Mouse (Mus musculus) heart, postnatal 0 days (tissue): ENCODE measurements at regions not wholly inside any gene's neighbourhood (a gene's known extent, or its start where the extent isn't known, plus 50 kb on each side); places are given as distances from the start of the nearest gene placed in this dataset.
"Not testable (repeated sequence)": the region's sequence is repeated elsewhere in the genome, so short reads cannot be mapped to it uniquely, and the experiment has no call there.

Experiments
- ATAC-seq: fragments of 200-750 bp; cut with Nextera tagmentation; 2 replicates; pipeline ENCODE4 v1.8.0; 2017; ENCODE audit warnings: low read depth, moderate number of reproducible peaks, moderate library complexity; ENCODE audit not compliant: insufficient read depth
- DNase-seq: peaks from one replicate; pipeline ENCODE4 v3.0.0-alpha.2; 2016; ENCODE audit warnings: low spot score
- H3K27ac ChIP-seq: fragments of 300-500 bp; sonication (generic); 2 replicates; pipeline ENCODE4 v1.5.1; 2014; ENCODE audit warnings: low read depth, mild to moderate bottlenecking
- H3K27me3 ChIP-seq: fragments of 300-500 bp; sonication (generic); 2 replicates; pipeline ENCODE4 v1.6.1; 2014; ENCODE audit warnings: low read length, mixed read lengths; ENCODE audit not compliant: control insufficient read depth, insufficient read depth
- H3K36me3 ChIP-seq: fragments of 300-500 bp; sonication (generic); replicated peaks from 2 replicates; pipeline ENCODE4 v1.6.1; 2014; ENCODE audit warnings: low read length, mixed read lengths; ENCODE audit not compliant: control insufficient read depth, insufficient read depth
- H3K4me1 ChIP-seq: fragments of 300-500 bp; sonication (generic); 2 replicates; pipeline ENCODE4 v1.6.1; 2014; ENCODE audit warnings: antibody characterized with exemption; ENCODE audit not compliant: control insufficient read depth, insufficient read depth
- H3K4me2 ChIP-seq: fragments of 300-500 bp; sonication (generic); 2 replicates; pipeline ENCODE4 v1.6.1; 2014; ENCODE audit warnings: low read depth, mild to moderate bottlenecking, low read length, moderate library complexity
- H3K4me3 ChIP-seq: fragments of 300-500 bp; sonication (generic); 2 replicates; pipeline ENCODE4 v1.5.1; 2014; ENCODE audit warnings: low read depth, low read length
- H3K9ac ChIP-seq: fragments of 300-500 bp; sonication (generic); replicated peaks from 2 replicates; pipeline ENCODE4 v1.6.1; 2014; ENCODE audit warnings: low read depth, low read length, mixed read lengths
- H3K9me3 ChIP-seq: fragments of 300-500 bp; sonication (generic); replicated peaks from 2 replicates; pipeline ENCODE4 v1.6.1; 2016; ENCODE audit warnings: low read length; ENCODE audit not compliant: control insufficient read depth
- CTCF ChIP-seq: IDR thresholded peaks from 2 replicates; pipeline ENCODE4 v1.5.1; 2016; ENCODE audit warnings: antibody characterized with exemption, control low read depth, low read depth
- EP300 ChIP-seq: IDR thresholded peaks from 2 replicates; pipeline ENCODE4 v1.6.1; 2016; ENCODE audit warnings: antibody characterized with exemption, low read depth
- WGBS: fragments of 180-500 bp; shearing (Covaris S2); extraction: QIAGEN DNeasy Blood & Tissue Kit; methylation state at CpG from one replicate; pipeline ENCODE4 v1.1.7; 2014; 5-methylcytosine and 5-hydroxymethylcytosine counted together

- no peak overlapping the region for H3K4me2 ChIP-seq
- TF ChIP-seq CTCF (no peak), EP300 (no peak)
- ATAC-seq (no peak), DNase-seq (no peak)
- H3K27ac ChIP-seq, result no peak overlapping the region
- H3K36me3 ChIP-seq, result no peaks in the 10 kb centered on the region
- no peaks in the 10 kb centered on the region for H3K9me3 ChIP-seq
- no peaks in the 10 kb centered on the region for H3K4me1 ChIP-seq
- no peaks in the 10 kb centered on the region for H3K27me3 ChIP-seq
- 76% methylated on average over 6 of the region's 6 CpGs for WGBS
- no peak overlapping the region for H3K9ac ChIP-seq
- no peak overlapping the region for H3K4me3 ChIP-seq
Observed at GRCm38 (mm10) chr15:59721018-59721417, 295.4 kb downstream of the 4933412E24Rik start.

DNA sequence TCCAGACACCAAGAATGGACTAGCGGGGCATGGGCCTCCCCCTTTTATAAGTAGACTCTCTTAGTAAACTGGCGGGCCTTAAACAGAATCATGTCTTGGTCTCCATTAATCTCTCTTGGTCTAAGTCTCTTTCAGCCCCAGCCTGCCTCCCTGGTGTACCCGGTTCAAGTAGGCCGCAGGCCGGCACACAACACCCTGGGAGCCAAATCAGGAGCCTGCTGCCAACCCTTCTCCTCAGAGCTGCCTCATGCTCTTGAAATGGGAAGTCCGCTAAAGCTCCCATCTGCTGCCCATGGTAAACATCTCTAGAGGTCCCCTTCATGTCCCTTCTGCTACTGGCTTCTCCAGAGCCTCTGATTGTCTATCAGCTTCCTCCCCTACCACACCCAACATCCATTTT, 296.3 kb downstream of the 4933412E24Rik start:
- DNase-seq (no peak), ATAC-seq (no peak)
- Histone ChIP-seq H3K4me1 (no peaks in the 10 kb centered on the region), H3K9ac (no peak overlapping the region), H3K4me2 (no peak overlapping the region), H3K27me3 (no peaks in the 10 kb centered on the region), H3K27ac (no peak overlapping the region), H3K36me3 (no peaks in the 10 kb centered on the region), H3K9me3 (no peaks in the 10 kb centered on the region), H3K4me3 (no peak overlapping the region)
- TF ChIP-seq CTCF (no peak), EP300 (no peak)
- WGBS, result 94% methylated on average over 6 of the region's 6 CpGs

GRCm38 (mm10) chr15:59719383-59720128, 296.9 kb downstream of the 4933412E24Rik start:
- not testable (repeated sequence) for H3K36me3 ChIP-seq, H3K4me2 ChIP-seq, H3K4me3 ChIP-seq, DNase-seq, H3K27me3 ChIP-seq, H3K9me3 ChIP-seq, ATAC-seq, H3K9ac ChIP-seq, H3K4me1 ChIP-seq, H3K27ac ChIP-seq
- 54% methylated on average over 6 of the region's 6 CpGs for WGBS

DNA sequence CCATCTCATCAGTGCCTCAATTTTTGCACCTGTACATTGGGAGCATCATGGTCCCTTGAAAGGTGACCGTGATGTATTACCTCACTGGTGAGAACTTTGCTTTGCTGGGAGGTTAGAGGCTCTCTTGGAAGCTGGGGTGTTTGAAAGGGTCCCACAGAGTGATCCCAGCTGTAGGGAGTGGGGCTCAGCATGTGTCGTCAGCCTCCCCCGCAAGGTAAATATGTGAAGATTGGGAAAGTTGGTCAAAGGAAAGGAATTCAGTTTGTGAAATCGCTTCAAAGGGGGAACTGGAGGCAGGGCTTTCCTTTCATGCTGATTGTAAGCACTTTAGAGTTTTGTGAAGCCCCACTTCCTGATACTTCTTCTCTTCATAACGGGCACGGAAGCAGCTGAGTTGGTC, 299.5 kb downstream of the 4933412E24Rik start:
- Histone ChIP-seq H3K4me2 (no peak overlapping the region), H3K27me3 (no peaks in the 10 kb centered on the region), H3K9me3 (no peaks in the 10 kb centered on the region), H3K4me3 (no peak overlapping the region), H3K9ac (no peak overlapping the region), H3K27ac (no peak overlapping the region), H3K4me1 (no peaks in the 10 kb centered on the region), H3K36me3 (no peaks in the 10 kb centered on the region)
- ATAC-seq (no peak), DNase-seq (no peak)
- no peak for TF ChIP-seq EP300
- TF ChIP-seq CTCF, result no peak
- WGBS, result 60% methylated on average over 6 of the region's 6 CpGs

- Histone ChIP-seq H3K9me3 (no peaks in the 10 kb centered on the region), H3K36me3 (no peaks in the 10 kb centered on the region), H3K9ac (no peak overlapping the region), H3K27ac (no peak overlapping the region), H3K27me3 (no peaks in the 10 kb centered on the region), H3K4me2 (no peak overlapping the region), H3K4me3 (no peak overlapping the region), H3K4me1 (no peaks in the 10 kb centered on the region)
- TF ChIP-seq CTCF (no peak), EP300 (no peak)
- 81% methylated on average over 3 of the region's 3 CpGs for WGBS
- DNase-seq (no peak), ATAC-seq (no peak)
Observed at GRCm38 (mm10) chr15:59715951-59716350, 300.5 kb downstream of the 4933412E24Rik start.

DNA sequence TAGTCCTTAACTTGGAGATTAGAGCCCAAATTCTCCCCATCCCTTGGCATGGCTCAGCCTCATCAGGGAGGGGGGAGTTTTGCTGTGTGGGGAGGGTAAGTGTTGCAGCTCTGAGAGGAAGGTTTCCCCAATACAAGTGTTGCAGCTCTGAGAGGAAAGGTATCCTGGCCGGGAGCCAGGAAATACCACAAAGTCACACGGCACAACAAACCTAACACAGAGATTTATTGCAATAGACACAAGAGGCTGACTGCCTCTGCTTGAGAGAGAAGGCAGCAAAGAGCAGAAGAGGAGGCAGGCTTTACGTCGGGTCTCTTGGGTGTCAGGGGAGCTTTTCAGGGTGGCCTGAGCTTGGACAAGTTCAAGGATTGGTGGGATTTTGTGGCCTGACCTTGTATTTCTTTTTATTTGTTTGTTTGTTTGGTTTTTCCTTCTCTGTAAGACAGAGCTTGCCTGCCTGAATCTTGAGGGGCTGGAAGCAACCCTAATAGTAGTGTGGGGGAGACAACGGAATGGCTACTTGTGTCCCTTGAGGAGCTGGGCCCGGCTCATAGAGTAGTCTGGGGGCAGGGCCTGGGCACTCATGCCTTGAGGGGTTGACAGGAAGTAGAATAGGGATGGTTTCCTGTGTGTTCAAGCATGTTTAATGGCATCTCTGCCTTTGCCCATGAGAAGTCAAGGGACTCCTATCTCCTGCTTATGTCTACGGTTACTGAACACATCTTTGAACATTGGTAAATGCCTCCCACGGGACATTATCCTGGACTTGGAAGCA, 302.3 kb downstream of the 4933412E24Rik start:
- WGBS, result 55% methylated on average over 8 of the region's 8 CpGs
- H3K4me3 ChIP-seq, result no peak overlapping the region
- no peak overlapping the region for H3K27ac ChIP-seq
- no peak overlapping the region for H3K4me2 ChIP-seq
- no peaks in the 10 kb centered on the region for H3K4me1 ChIP-seq
- no peaks in the 10 kb centered on the region for H3K9me3 ChIP-seq
- DNase-seq (no peak), ATAC-seq (no peak)
- no peak overlapping the region for H3K9ac ChIP-seq
- no peak for TF ChIP-seq CTCF
- no peaks in the 10 kb centered on the region for H3K27me3 ChIP-seq
- no peaks in the 10 kb centered on the region for H3K36me3 ChIP-seq
